Mouse (Mus musculus) mature B cell (primary cell): Measurements from ENCODE around the gene Vcp.
"Not testable (repeated sequence)": the region's sequence is repeated elsewhere in the genome, so short reads cannot be mapped to it uniquely, and the experiment has no call there.

Experiments used
- in situ Hi-C: fragments of 300-500 bp; cut with MboI; formaldehyde crosslinking; loops from 2 replicates; pipeline ENCODE4 v1.14.3; 2019

Vcp gene

GRCm38 (mm10) chr4:43029121-43029520 is 28.8 kb upstream of the Vcp start:
- in situ Hi-C loops = no loop called here

GRCm38 (mm10) chr4:43025084-43025960 is 25.0 kb upstream of the Vcp start, which contains the start of gene Pigo:
Pigo (minus strand) TSS chr4:43025819.
- in situ Hi-C loops = no loop called here

GRCm38 (mm10) chr4:43024673-43025072 is 24.4 kb upstream of the Vcp start:
- in situ Hi-C loops = no loop called here

- in situ Hi-C loops = no loop called here
Measured at GRCm38 (mm10) chr4:43021341-43021740, 21.0 kb upstream of the Vcp start.

GRCm38 (mm10) chr4:43020876-43021275 is 20.6 kb upstream of the Vcp start:
- in situ Hi-C loops = no loop called here

- in situ Hi-C loops = no loop called here
Measured at GRCm38 (mm10) chr4:43019641-43020465, 19.5 kb upstream of the Vcp start.

GRCm38 (mm10) chr4:43019176-43019575 is 18.9 kb upstream of the Vcp start:
- in situ Hi-C loops = no loop called here

- in situ Hi-C loops = no loop called here
Measured at GRCm38 (mm10) chr4:43018156-43018555, 17.8 kb upstream of the Vcp start.

- in situ Hi-C loops = no loop called here
Measured at GRCm38 (mm10) chr4:43012091-43012490, 11.8 kb upstream of the Vcp start.

- in situ Hi-C loops = no loop called here
Measured at GRCm38 (mm10) chr4:43010161-43011038, 10.1 kb upstream of the Vcp start, which contains the start of gene Fancg. Fancg (minus strand) TSS chr4:43010506.

- in situ Hi-C loops = no loop called here
Measured at GRCm38 (mm10) chr4:43005765-43006164, 5.5 kb upstream of the Vcp start.

- in situ Hi-C loops = no loop called here
Measured at GRCm38 (mm10) chr4:43004951-43005350, 4.6 kb upstream of the Vcp start.

- in situ Hi-C loops = no loop called here
Measured at GRCm38 (mm10) chr4:43002756-43003439, 2.6 kb upstream of the Vcp start.

- in situ Hi-C loops = no loop called here
Measured at GRCm38 (mm10) chr4:43001272-43001671, 965 bp upstream of the Vcp start.

- in situ Hi-C loops = no loop called here
Measured at GRCm38 (mm10) chr4:42999451-43000140, 711 bp downstream of the Vcp start.

GRCm38 (mm10) chr4:42998022-42998421 is 2.3 kb downstream of the Vcp start:
- in situ Hi-C loops = no loop called here

GRCm38 (mm10) chr4:42988296-42988695 is 12.0 kb downstream of the Vcp start:
- in situ Hi-C loops = no loop called here

- in situ Hi-C loops = not testable (repeated sequence)
Measured at GRCm38 (mm10) chr4:42980467-42980866, 19.8 kb downstream of the Vcp start.

- in situ Hi-C loops = no loop called here
Measured at GRCm38 (mm10) chr4:42978062-42978461, 22.2 kb downstream of the Vcp start.

- in situ Hi-C loops = no loop called here
Measured at GRCm38 (mm10) chr4:42973868-42974267, 26.4 kb downstream of the Vcp start.

GRCm38 (mm10) chr4:42972952-42973351 is 27.4 kb downstream of the Vcp start:
- in situ Hi-C loops = no loop called here
